Mouse (Mus musculus) MEL (cell line): ENCODE results near the gene Slf1. TPM values are rescaled to one million over a fixed set of nuclear protein-coding genes. Genes with fewer than 3 reads are reported as not detected.

Experiments used
- DNase-seq: peaks from one replicate; pipeline ENCODE4 v3.0.0; 2011; ENCODE audit warnings: low read depth, low spot score
- H3K27ac ChIP-seq: 2 replicates; pipeline ENCODE4 v1.5.1; 2012; ENCODE audit warnings: low read depth, mild to moderate bottlenecking, control low read depth, low read length, moderate library complexity; ENCODE audit not compliant: control insufficient read depth
- H3K27me3 ChIP-seq, 2 experiments: fragments of 150-350 bp in 1 of 2; sonication (generic) in 1 of 2; 2 replicates each; pipeline ENCODE4 v1.6.1; 2012; ENCODE audit warnings: low read length in 2 of 2, mild to moderate bottlenecking in 2 of 2, improper control_type of control experiment in 1 of 2, moderate library complexity in 1 of 2; ENCODE audit not compliant: insufficient read depth in 2 of 2, control insufficient read depth in 1 of 2
- H3K36me3 ChIP-seq, 2 experiments: 2 replicates each; pipeline ENCODE4 v1.6.1; 2012 to 2014; ENCODE audit warnings: low read length in 2 of 2, improper control_type of control experiment in 1 of 2, inconsistent platforms in 1 of 2, mild to moderate bottlenecking in 1 of 2; ENCODE audit not compliant: insufficient read depth in 2 of 2, control insufficient read depth in 1 of 2
- H3K4me1 ChIP-seq, 2 experiments: fragments of 150-350 bp in 1 of 2; sonication (generic) in 1 of 2; 2 replicates each; pipeline ENCODE4 v1.6.1; 2012; ENCODE audit warnings: low read length in 2 of 2, improper control_type of control experiment in 1 of 2, mild to moderate bottlenecking in 1 of 2; ENCODE audit not compliant: insufficient read depth in 2 of 2, control insufficient read depth in 1 of 2
- H3K4me3 ChIP-seq, 2 experiments: fragments of 150-350 bp in 1 of 2; sonication (generic) in 1 of 2; 2 replicates each; pipeline ENCODE4 v1.5.1; 2012; ENCODE audit warnings: low read depth in 2 of 2, low read length in 2 of 2, mild to moderate bottlenecking in 2 of 2, moderate library complexity in 2 of 2, control low read depth in 1 of 2, improper control_type of control experiment in 1 of 2; ENCODE audit not compliant: control insufficient read depth in 1 of 2, insufficient read depth in 1 of 2
- H3K79me2 ChIP-seq: 2 replicates; pipeline ENCODE4 v1.6.1; 2012; ENCODE audit warnings: mild to moderate bottlenecking, low read length, moderate library complexity; ENCODE audit not compliant: control insufficient read depth, poor library complexity, insufficient read depth
- H3K9ac ChIP-seq: 2 replicates; pipeline ENCODE4 v1.6.1; 2012; ENCODE audit warnings: low read depth, mild to moderate bottlenecking, control low read depth, low read length, moderate library complexity; ENCODE audit not compliant: control insufficient read depth, poor library complexity, severe bottlenecking
- H3K9me3 ChIP-seq: fragments of 150-350 bp; sonication (generic); replicated peaks from 2 replicates; pipeline ENCODE4 v1.6.1; 2012; ENCODE audit warnings: mild to moderate bottlenecking, low read length, improper control_type of control experiment, moderate library complexity; ENCODE audit not compliant: insufficient read depth
- CTCF ChIP-seq, 3 experiments: IDR thresholded peaks in 2 of 3; conservative IDR thresholded peaks in 1 of 3; 2 replicates each; pipeline ENCODE4 v1.5.1; 2011 to 2012; ENCODE audit warnings: low read length in 3 of 3, low read depth in 2 of 3, mild to moderate bottlenecking in 2 of 3, improper control_type of control experiment in 1 of 3, inconsistent platforms in 1 of 3, mixed read lengths in 1 of 3, moderate library complexity in 1 of 3; ENCODE audit not compliant: control insufficient read depth in 1 of 3, insufficient read depth in 1 of 3, poor library complexity in 1 of 3, severe bottlenecking in 1 of 3
- ELF1 ChIP-seq: IDR thresholded peaks from 2 replicates; pipeline ENCODE4 v1.6.1; 2014; ENCODE audit warnings: low read depth, mild to moderate bottlenecking, inconsistent platforms, low read length, improper control_type of control experiment, moderate library complexity
- ETS1 ChIP-seq: IDR thresholded peaks from 2 replicates; pipeline ENCODE4 v1.6.1; 2012; ENCODE audit warnings: low read depth, mild to moderate bottlenecking, inconsistent platforms, low read length, improper control_type of control experiment, moderate library complexity
- GABPA ChIP-seq: IDR thresholded peaks from 2 replicates; pipeline ENCODE4 v1.6.1; 2012; ENCODE audit warnings: low read depth, mild to moderate bottlenecking, inconsistent platforms, low read length, improper control_type of control experiment, moderate library complexity
- GATA1 ChIP-seq: IDR thresholded peaks from 2 replicates; pipeline ENCODE4 v1.6.1; 2011; ENCODE audit warnings: low read depth, low read length, improper control_type of control experiment
- HCFC1 ChIP-seq: IDR thresholded peaks from 2 replicates; pipeline ENCODE4 v1.6.1; 2012; ENCODE audit warnings: low read depth, mild to moderate bottlenecking, inconsistent platforms, low read length, improper control_type of control experiment, moderate library complexity
- JUND ChIP-seq: IDR thresholded peaks from 2 replicates; pipeline ENCODE4 v1.6.1; 2011; ENCODE audit warnings: low read depth, mild to moderate bottlenecking, improper control_type of control experiment, low read length
- MAFK ChIP-seq: IDR thresholded peaks from 2 replicates; pipeline ENCODE4 v1.6.1; 2011; ENCODE audit warnings: low read depth, mild to moderate bottlenecking, low read length, improper control_type of control experiment, borderline replicate concordance
- MAX ChIP-seq: IDR thresholded peaks from 2 replicates; pipeline ENCODE4 v1.6.1; 2011; ENCODE audit warnings: low read length, improper control_type of control experiment
- MAZ ChIP-seq: IDR thresholded peaks from 2 replicates; pipeline ENCODE4 v1.6.1; 2012; ENCODE audit warnings: low read depth, mild to moderate bottlenecking, inconsistent platforms, low read length, improper control_type of control experiment
- MEF2A ChIP-seq: IDR thresholded peaks from 2 replicates; pipeline ENCODE4 v1.6.1; 2014; ENCODE audit warnings: low read depth, mild to moderate bottlenecking, inconsistent platforms, low read length, improper control_type of control experiment; ENCODE audit not compliant: poor library complexity, insufficient replicate concordance, severe bottlenecking; ENCODE audit errors: extremely low read depth
- MYB ChIP-seq: IDR thresholded peaks from 2 replicates; pipeline ENCODE4 v1.6.1; 2011; ENCODE audit warnings: mild to moderate bottlenecking, low read depth, low read length, improper control_type of control experiment
- MYC ChIP-seq: IDR thresholded peaks from 2 replicates; pipeline ENCODE4 v1.6.1; 2011; ENCODE audit warnings: low read depth, mild to moderate bottlenecking, low read length, improper control_type of control experiment, moderate library complexity
- NELFE ChIP-seq: IDR thresholded peaks from 2 replicates; pipeline ENCODE4 v1.6.1; 2011; ENCODE audit warnings: low read depth, low read length, improper control_type of control experiment
- NRF1 ChIP-seq: IDR thresholded peaks from 2 replicates; pipeline ENCODE4 v1.6.1; 2014; ENCODE audit warnings: low read depth, mild to moderate bottlenecking, inconsistent platforms, low read length, improper control_type of control experiment, moderate library complexity; ENCODE audit not compliant: poor library complexity, insufficient read depth, severe bottlenecking
- POLR2AphosphoS2 ChIP-seq: IDR thresholded peaks from 2 replicates; pipeline ENCODE4 v1.6.1; 2011; ENCODE audit warnings: low read length, improper control_type of control experiment
- POLR2AphosphoS5 ChIP-seq: IDR thresholded peaks from 2 replicates; pipeline ENCODE4 v1.6.1; 2012; ENCODE audit warnings: low read depth, borderline replicate concordance, mild to moderate bottlenecking, inconsistent platforms, low read length, moderate library complexity, mixed read lengths
- RAD21 ChIP-seq: IDR thresholded peaks from 2 replicates; pipeline ENCODE4 v1.6.1; 2011; ENCODE audit warnings: mild to moderate bottlenecking, low read depth, low read length, improper control_type of control experiment
- RCOR1 ChIP-seq: IDR thresholded peaks from 2 replicates; pipeline ENCODE4 v1.6.1; 2012; ENCODE audit warnings: low read depth, mild to moderate bottlenecking, inconsistent platforms, low read length, improper control_type of control experiment
- SIN3A ChIP-seq: IDR thresholded peaks from 2 replicates; pipeline ENCODE4 v1.6.1; 2012; ENCODE audit warnings: low read length, improper control_type of control experiment, inconsistent platforms
- SMC3 ChIP-seq: IDR thresholded peaks from 2 replicates; pipeline ENCODE4 v1.6.1; 2011; ENCODE audit warnings: low read depth, low read length, improper control_type of control experiment
- UBTF ChIP-seq: IDR thresholded peaks from 2 replicates; pipeline ENCODE4 v1.6.1; 2012; ENCODE audit warnings: low read depth, mild to moderate bottlenecking, inconsistent platforms, low read length, improper control_type of control experiment, moderate library complexity, borderline replicate concordance; ENCODE audit not compliant: insufficient read depth
- USF1 ChIP-seq: IDR thresholded peaks from 2 replicates; pipeline ENCODE4 v1.6.1; 2014; ENCODE audit warnings: low read depth, mild to moderate bottlenecking, inconsistent platforms, low read length, improper control_type of control experiment, moderate library complexity
- ZC3H11A ChIP-seq: IDR thresholded peaks from 2 replicates; pipeline ENCODE4 v1.6.1; 2012; ENCODE audit warnings: low read depth, mild to moderate bottlenecking, inconsistent platforms, low read length, improper control_type of control experiment
- ZKSCAN1 ChIP-seq: IDR thresholded peaks from 2 replicates; pipeline ENCODE4 v1.6.1; 2012; ENCODE audit warnings: low read depth, mild to moderate bottlenecking, inconsistent platforms, low read length, improper control_type of control experiment, moderate library complexity
- polyA plus RNA-seq, 2 experiments: library from polyadenylated mRNA; stranded (reverse) in 1 of 2; unstranded in 1 of 2; fragments of >175 nt in 1 of 2; fragments of >200 nt in 1 of 2; gene quantifications; 2 replicates each; pipeline versions ENCODE4 v1.2.1 to v1.2.4; 2012; ENCODE audit warnings: low replicate concordance in 2 of 2, low read depth in 1 of 2; ENCODE audit not compliant: insufficient read length in 2 of 2, insufficient read depth in 1 of 2, missing spikeins in 1 of 2
- total RNA-seq: library from RNA; depleted of rRNA; stranded (reverse); fragments of 300-350 nt; gene quantifications from 2 replicates; pipeline ENCODE4 v1.2.3, GENCODE M21; 2012

Slf1 gene
- total and polyA plus RNA-seq, 3 experiments: 16.9 to 20.9 TPM; not detected in 1

- TF ChIP-seq POLR2AphosphoS5: no peak
- TF ChIP-seq GABPA: no peak
- no peak for TF ChIP-seq HCFC1
- no peak for TF ChIP-seq ETS1
- TF ChIP-seq UBTF: no peak
- no peak for TF ChIP-seq MAFK
- no peak for TF ChIP-seq ELF1
- TF ChIP-seq NELFE: no peak
- TF ChIP-seq GATA1: no peak
- TF ChIP-seq MAZ: no peak
- TF ChIP-seq MYB: no peak
- no peak for TF ChIP-seq SIN3A
- Histone ChIP-seq H3K27me3 (no peaks in the 10 kb centered on the region), H3K9me3 (no peaks in the 10 kb centered on the region), H3K27ac (no peak overlapping the region), H3K79me2 (no peaks in the 10 kb centered on the region), H3K4me1 (no peaks in the 10 kb centered on the region), H3K4me3 (no peak overlapping the region), H3K36me3 (peaks cover 0 to 3% of the 10 kb centered on the region in 2 experiments; a peak in 1 of 4 replicates), H3K9ac (no peak overlapping the region)
- no peak for DNase-seq
These were observed 88.9 kb downstream of the Slf1 start for GRCm38 (mm10) chr13:77046416-77046815.

GRCm38 (mm10) chr13:77045375-77045774 lies 89.9 kb downstream of the Slf1 start:
- DNase-seq: peak; percentile 23
- Histone ChIP-seq H3K9me3 (no peaks in the 10 kb centered on the region), H3K4me1 (no peaks in the 10 kb centered on the region)

GRCm38 (mm10) chr13:77043375-77043774 lies 91.9 kb downstream of the Slf1 start:
- H3K36me3 ChIP-seq: peaks cover 0 to 3% of the 10 kb centered on the region in 2 experiments; a peak in 1 of 4 replicates
- no peak overlapping the region for H3K9ac ChIP-seq
- H3K4me3 ChIP-seq: no peak overlapping the region
- H3K27me3 ChIP-seq: no peaks in the 10 kb centered on the region
- H3K79me2 ChIP-seq: no peaks in the 10 kb centered on the region
- no peaks in the 10 kb centered on the region for H3K9me3 ChIP-seq
- peak; percentile 20 for DNase-seq
- H3K27ac ChIP-seq: no peak overlapping the region
- H3K4me1 ChIP-seq: no peaks in the 10 kb centered on the region
- TF ChIP-seq RCOR1 (no peak), RAD21 (no peak), ZKSCAN1 (no peak), POLR2AphosphoS5 (no peak), POLR2AphosphoS2 (no peak), ETS1 (no peak), MAFK (no peak), MAZ (no peak), ZC3H11A (no peak), GATA1 (no peak), MYC (no peak), NRF1 (no peak), MEF2A (no peak), CTCF (IDR thresholded peaks at IDR 0.05 in 2 of 3, conservative IDR thresholded peaks at IDR 0.05 in 1 of 3; ENCODE audit: control insufficient read depth in 1 of 3, insufficient read depth in 1 of 3, low read depth in 2 of 3, low read length in 3 of 3, poor library complexity in 1 of 3, severe bottlenecking in 1 of 3) (no peak), USF1 (no peak), SMC3 (no peak)

More at GRCm38 (mm10) chr13:77045375-77045774, 89.9 kb downstream of the Slf1 start:
- H3K4me3 ChIP-seq: no peak overlapping the region
- TF ChIP-seq RAD21 (peak; percentile 47), NRF1 (no peak), MAZ (no peak), GATA1 (no peak), CTCF (IDR thresholded peaks at IDR 0.05 in 2 of 3, conservative IDR thresholded peaks at IDR 0.05 in 1 of 3; ENCODE audit: control insufficient read depth in 1 of 3, insufficient read depth in 1 of 3, low read depth in 2 of 3, low read length in 3 of 3, poor library complexity in 1 of 3, severe bottlenecking in 1 of 3) (peak in 1 of 3 experiments; percentile 30; a peak in 1 of 6 replicates), ZC3H11A (peak; percentile 33; the same call in 1 of the 2 replicates), SMC3 (peak; percentile 37), JUND (no peak), MAX (no peak)
- no peaks in the 10 kb centered on the region for H3K79me2 ChIP-seq
- H3K27ac ChIP-seq: no peak overlapping the region
- H3K27me3 ChIP-seq: no peaks in the 10 kb centered on the region
- H3K36me3 ChIP-seq: peaks cover 0 to 3% of the 10 kb centered on the region in 2 experiments; a peak in 1 of 4 replicates
- H3K9ac ChIP-seq: no peak overlapping the region
